Mouse (Mus musculus): ENCODE results near the gene Psg16.
"Not testable (repeated sequence)": the region's sequence is repeated elsewhere in the genome, so short reads cannot be mapped to it uniquely, and the experiment has no call there.

Gene Psg16

DNA sequence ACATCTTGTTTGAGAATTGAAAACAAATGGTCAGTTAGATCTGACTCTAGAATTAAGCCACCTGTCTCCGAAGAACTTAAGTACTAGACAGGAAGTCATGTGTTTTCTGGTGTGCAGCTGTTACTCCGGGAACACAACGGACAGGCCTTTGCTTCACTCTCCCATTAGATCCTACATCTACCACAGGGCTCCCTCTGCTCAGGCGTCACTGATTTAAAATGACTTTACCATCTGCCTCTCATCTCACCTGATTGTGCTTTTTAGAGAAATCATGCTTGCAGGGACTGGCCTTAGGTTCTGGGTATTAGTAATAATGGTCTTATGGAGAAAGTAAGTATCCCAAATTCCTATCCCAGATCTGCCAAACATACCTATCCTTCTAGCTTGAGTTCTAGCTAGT lies 8.9 kb downstream of the Psg16 start:
- in situ Hi-C loops (cut with MboI; ENCODE audit: unreplicated experiment in 2 of 2), result loop anchor here in 1 of 2 experiments (10.0 kb wide), 1 partner anchor 1782 kb away; no protein-coding TSS in a partner anchor

DNA sequence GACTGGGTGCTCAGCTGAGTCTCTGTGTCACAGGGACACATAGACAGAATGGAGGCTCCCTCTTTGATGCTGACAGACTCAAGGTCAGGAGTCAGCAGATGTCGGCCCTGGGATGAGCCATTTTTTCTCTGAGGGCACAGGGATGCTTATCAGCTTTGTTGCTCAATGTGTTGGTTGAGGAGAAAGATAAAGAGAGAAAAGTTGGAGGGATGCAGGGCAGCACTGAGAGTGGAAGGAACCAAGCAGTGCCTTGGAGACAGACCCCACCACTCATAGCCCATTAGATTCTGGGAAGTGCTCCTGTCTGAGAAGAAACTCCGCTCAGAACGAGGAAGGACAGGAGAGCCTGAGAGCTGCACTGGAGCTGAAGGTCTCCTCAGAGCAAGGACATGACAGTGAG lies 13.9 kb downstream of the Psg16 start:
- in situ Hi-C loops (cut with MboI; ENCODE audit: unreplicated experiment in 2 of 2), result loop anchor here in 1 of 2 experiments (10.0 kb wide), 1 partner anchor 1777 kb away; no protein-coding TSS in a partner anchor

DNA sequence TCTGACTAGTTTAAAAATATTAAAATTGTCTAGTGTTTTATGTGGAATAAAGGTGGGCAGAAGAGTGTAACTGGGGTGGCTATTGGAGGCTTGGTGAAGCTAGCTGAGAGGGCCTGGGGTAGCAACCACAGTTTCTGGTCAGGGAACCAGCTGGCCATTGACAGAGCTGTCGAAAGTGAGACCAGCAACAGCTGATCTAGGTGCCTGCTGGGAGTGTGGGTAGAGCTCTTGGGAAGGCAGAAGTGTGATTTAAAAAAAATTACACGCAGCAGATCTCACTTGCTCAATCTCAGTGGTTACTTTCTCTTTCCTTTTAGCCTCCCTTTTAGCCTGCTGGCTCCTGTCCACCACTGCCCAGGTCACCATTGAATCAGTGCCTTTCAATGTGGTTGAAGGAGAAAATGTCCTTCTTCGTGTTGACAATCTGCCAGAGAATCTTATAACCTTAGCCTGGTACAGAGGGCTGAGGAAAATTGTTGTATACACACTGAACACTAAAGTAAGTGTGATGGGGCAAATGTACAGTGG lies 16.3 kb downstream of the Psg16 start:
- in situ Hi-C loops (cut with MboI; ENCODE audit: unreplicated experiment in 2 of 2), result no loop called here

DNA sequence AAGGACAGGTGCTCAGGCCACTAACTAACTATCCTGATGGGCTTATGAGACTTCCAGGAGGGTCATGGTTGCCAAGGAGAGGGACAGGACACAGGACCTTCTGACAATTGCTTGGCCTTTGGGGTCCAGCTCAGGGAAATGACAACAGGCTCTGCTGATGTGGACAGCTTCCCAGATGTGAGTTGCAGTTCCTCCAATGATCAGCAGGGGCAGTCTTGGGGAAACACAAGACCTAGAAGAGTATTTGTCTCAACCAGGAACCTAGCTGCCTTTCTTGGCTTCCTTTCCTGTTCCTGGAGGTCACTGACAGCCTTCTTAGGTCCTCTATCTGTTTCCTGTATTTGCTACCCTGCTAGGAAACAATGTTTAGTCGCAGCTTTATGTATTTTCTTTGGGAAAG lies 17.4 kb downstream of the Psg16 start:
- in situ Hi-C loops (cut with MboI; ENCODE audit: unreplicated experiment in 2 of 2), result no loop called here

DNA sequence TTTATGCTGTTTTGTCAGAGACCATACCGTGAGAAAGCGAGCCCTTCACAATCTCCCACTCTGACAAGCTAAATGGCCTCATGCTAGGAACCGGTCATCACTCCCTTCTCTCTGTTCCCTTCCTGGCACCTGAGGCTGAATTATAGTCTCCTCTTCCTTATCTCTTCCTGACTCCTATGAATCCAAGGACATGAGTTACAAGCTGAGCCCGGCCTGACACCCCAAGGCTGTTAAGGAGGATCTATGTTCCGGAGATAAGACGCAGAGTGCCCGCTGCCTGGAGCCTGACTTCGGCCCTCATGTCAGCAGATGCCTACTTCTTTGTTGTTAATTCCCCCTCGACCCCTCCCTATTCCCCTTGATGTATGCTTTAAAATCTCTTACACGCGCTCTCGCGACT lies 27.8 kb downstream of the Psg16 start:
- in situ Hi-C loops (cut with MboI; ENCODE audit: unreplicated experiment in 2 of 2), result not testable (repeated sequence)

DNA sequence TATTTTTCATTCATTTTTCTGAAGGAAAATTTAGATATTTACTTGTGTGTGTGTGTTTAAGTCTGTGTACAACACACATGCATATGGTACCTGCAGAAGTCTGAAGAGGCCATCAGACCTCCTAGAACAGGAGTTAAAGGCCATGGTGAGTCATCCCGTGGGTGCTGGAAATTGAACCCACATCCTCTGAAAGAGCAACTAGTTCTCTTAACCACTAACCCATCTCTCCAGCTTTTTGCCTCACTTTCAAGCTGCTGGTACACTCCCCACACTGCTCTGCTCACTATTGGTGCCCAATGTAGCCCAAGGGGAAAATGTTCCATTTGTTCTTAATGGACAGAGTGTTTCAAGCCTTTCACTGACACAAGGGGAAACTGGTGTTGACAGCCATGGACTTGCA lies 61.5 kb downstream of the Psg16 start:
- in situ Hi-C loops (cut with MboI; ENCODE audit: unreplicated experiment in 2 of 2), result no loop called here

DNA sequence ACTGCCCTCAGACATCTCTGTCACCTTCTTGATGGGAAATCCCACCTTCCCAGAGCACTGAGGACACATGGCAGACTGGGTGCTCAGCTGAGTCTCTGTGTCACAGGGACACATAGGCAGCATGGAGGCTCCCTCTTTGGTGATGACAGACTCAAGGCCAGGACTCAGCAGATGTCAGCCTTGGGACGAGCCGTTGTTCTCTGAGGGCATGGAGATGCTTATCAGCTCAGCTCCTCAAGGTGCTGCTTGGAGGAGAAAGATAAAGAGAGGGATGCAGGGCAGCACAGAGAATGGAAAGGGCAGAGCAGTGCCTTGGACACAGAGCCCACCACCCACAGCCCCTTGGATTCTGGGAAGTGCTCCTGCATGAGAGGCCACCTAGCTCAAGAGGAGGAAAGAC lies 76.1 kb downstream of the Psg16 start, which contains the start of gene Ceacam3:
Gene Ceacam3, plus strand, starts transcription at position 352 of the 400 bp plus-strand sequence.
- in situ Hi-C loops (cut with MboI; ENCODE audit: unreplicated experiment in 2 of 2), result loop anchor here (10.0 kb wide), 2 partner anchors 1535 to 1725 kb away; partner anchors contain the start of genes Pglyrp1 (in 1 of the 2) and Psg20 (in 1 of the 2)

DNA sequence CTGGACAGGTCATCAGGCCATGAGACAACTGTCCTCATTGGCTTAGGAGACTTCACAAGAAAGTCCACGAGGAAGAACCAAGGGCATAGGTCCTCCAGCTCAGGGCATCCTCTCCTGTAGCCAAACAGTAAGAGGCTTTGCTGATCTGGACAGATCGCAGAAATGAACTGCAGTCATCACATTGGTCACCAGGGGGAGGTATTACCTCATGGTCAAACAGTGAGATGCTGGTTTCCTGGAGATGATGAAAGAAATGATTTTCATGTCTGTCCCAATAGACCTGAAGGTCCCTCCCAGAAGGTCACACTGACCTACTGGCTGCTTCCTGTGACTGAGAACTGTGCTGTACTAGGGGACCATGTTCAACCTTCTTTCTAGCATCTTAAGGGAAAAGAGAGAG lies 81.8 kb downstream of the Psg16 start:
- in situ Hi-C loops (cut with MboI; ENCODE audit: unreplicated experiment in 2 of 2), result loop anchor here (5.0 to 10.0 kb wide), 3 partner anchors 1529 to 1719 kb away; partner anchors contain the start of genes Pglyrp1 (in 1 of the 2) and Psg20 (in 1 of the 2)

DNA sequence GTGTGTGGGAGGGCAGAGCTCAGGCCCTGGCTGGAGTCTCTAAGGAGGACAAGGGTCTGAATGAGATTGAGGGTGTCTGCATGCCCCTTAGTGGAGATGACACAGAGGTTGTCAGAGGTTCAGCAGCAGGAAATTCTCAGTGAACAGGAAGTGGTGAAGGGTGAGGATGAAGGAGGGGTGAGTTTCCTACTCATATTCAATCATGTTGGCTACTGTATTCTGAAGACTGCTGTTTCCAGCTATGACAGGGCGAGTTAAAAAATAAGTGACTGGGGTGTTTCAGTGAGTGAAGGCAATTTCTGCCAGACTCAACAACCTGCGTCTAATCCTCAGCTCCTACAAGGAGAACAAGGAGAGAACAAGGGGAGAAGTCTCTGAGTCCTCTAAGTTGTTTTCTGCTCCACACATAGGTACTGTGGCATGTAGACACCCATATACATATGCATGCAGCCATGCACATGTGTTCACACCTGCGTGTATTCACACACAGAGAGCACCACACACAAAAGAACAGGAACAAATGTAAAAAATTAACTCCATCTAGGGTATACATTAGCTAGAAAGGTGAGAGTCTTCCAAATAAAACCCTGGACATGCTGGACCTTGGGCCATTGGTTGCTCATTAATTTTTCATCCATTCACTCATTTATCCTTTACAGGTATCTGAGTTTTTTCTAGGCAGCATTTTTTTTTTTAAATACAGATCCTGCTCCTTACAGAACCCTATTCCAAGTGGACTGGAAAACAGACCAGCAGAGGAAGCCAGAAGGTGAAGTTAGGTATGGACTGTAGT lies 83.2 kb downstream of the Psg16 start:
- in situ Hi-C loops (cut with MboI; ENCODE audit: unreplicated experiment in 2 of 2), result loop anchor here (5.0 to 10.0 kb wide), 3 partner anchors 1528 to 1718 kb away; partner anchors contain the start of genes Pglyrp1 (in 1 of the 2) and Psg20 (in 1 of the 2)

DNA sequence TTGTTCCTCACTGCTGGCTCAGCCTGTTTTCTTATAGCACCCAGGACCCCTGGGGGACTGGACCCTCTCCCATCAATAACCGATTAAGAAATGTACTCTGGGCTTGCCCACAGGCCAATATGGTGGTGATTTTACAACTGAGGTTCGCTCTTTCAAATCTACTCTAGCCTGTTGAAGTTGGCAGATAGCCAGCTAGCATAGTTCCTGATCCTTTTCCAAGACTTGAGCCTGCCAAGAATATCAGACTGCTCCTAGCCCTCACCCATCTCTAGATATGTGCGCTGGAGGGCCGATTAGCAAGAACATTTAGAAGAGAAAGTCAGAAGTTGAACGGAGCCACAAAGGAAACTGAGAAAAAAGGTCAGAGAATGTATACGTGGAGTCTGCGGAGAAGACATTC lies 85.2 kb downstream of the Psg16 start:
- in situ Hi-C loops (cut with MboI; ENCODE audit: unreplicated experiment in 2 of 2), result loop anchor here (5.0 to 10.0 kb wide), 3 partner anchors 1526 to 1716 kb away; partner anchors contain the start of genes Pglyrp1 (in 1 of the 2) and Psg20 (in 1 of the 2)

DNA sequence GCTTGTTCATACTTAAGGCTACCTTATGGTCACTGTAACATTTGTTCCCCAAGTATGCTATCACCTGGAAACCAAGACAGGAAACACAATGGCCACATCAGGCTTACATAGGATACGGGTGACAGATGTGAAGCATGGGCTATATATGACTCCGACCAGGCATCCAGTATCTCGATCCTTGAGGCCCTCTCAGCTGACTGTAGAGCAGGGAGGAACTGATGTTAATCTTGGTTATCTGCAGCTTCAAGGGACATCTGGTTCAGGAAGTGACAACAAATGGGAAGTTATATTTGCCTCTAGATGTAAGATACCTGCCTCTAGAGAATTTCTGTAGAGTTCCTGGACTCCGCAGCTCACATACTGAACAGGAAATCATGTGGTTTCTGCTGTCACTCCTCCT lies 98.0 kb downstream of the Psg16 start:
- in situ Hi-C loops (cut with MboI; ENCODE audit: unreplicated experiment in 2 of 2), result no loop called here
